Mouse (Mus musculus) bone marrow, adult 2 months (tissue): ENCODE results near the gene Hoxc5.

Source experiments
- CTCF ChIP-seq: fragments of 200-500 bp; IDR thresholded peaks from 2 replicates; pipeline ENCODE4 v1.5.1; 2011; ENCODE audit warnings: low read length, control low read depth; ENCODE audit not compliant: control insufficient read depth, insufficient read depth
- POLR2A ChIP-seq: fragments of 200-500 bp; IDR thresholded peaks from 2 replicates; pipeline ENCODE4 v1.6.1; 2011; ENCODE audit warnings: low read depth, mild to moderate bottlenecking, control low read depth, low read length, borderline replicate concordance; ENCODE audit not compliant: control insufficient read depth

DNA sequence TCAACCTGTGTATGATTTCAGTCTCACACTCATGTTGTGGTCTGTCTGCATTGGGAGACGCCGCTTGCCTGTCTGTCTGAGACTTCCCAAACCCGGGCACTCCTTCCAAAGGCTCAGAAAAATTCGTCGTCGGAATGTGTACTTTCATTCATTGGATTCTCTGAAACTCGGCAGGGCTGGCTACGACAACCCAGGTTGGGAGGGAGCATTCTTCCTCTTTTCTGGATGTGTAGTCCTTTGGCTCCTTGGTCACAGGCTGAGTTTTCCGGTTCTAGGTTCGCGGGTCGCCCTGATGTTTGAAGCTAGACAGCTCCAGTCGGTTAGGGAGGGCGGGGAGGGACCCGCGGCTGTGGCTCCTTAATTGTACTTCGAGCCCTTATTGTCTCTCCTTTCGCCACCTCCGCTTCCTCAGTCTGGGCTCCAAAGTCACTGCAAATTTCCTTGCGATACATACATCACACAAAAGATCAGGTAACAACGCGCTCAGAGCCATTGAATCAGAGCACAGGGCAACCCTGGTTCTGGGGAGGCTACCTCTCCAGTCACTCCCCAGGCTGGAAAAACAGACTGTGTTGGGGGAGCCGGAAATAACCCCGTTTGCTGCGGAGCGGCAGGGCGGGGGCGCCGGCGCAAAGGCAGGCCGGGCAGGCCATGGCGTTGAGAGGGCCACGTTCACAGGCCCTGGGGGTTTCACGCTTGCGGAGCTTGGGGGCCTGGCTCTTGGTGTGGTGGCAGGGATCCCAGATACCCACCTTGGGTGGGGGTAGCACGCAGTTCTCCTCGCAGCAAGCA, 9.6 kb downstream of the Hoxc5 start:
- no peak for TF ChIP-seq CTCF
- TF ChIP-seq POLR2A = no peak
